Mouse (Mus musculus) ES-E14 (cell line): Measurements from ENCODE around the gene Cdk5rap3. TPM values are rescaled to one million over a fixed set of nuclear protein-coding genes. Genes with fewer than 3 reads are reported as not detected.

ENCODE experiments used
- DNase-seq: peaks from one replicate; pipeline ENCODE4 v3.0.0-alpha.2; 2013; ENCODE audit warnings: low read depth, low spot score
- H3K27ac ChIP-seq: 2 replicates; pipeline ENCODE4 v1.5.1; 2012; ENCODE audit warnings: low read depth, mild to moderate bottlenecking, low read length, moderate library complexity, mixed read lengths; ENCODE audit not compliant: poor library complexity, insufficient read depth, severe bottlenecking
- H3K36me3 ChIP-seq: 2 replicates; pipeline ENCODE4 v1.6.1; 2012; ENCODE audit warnings: mild to moderate bottlenecking, low read length, moderate library complexity, mixed read lengths; ENCODE audit not compliant: control insufficient read depth, poor library complexity, insufficient read depth, severe bottlenecking
- H3K4me1 ChIP-seq, 2 experiments: fragments of 150-350 bp in 1 of 2; sonication (generic) in 1 of 2; 2 replicates each; pipeline ENCODE4 v1.6.1; 2012; ENCODE audit warnings: low read length in 2 of 2, mild to moderate bottlenecking in 1 of 2, mixed read lengths in 1 of 2; ENCODE audit not compliant: control insufficient read depth in 2 of 2, insufficient read depth in 2 of 2, poor library complexity in 1 of 2
- H3K4me3 ChIP-seq, 2 experiments: fragments of 150-350 bp in 1 of 2; sonication (generic) in 1 of 2; 2 replicates each; pipeline ENCODE4 v1.5.1; 2012; ENCODE audit warnings: low read length in 2 of 2, low read depth in 1 of 2, mild to moderate bottlenecking in 1 of 2, mixed read lengths in 1 of 2; ENCODE audit not compliant: insufficient read depth in 1 of 2, poor library complexity in 1 of 2, severe bottlenecking in 1 of 2
- H3K9ac ChIP-seq: 2 replicates; pipeline ENCODE4 v1.6.1; 2012; ENCODE audit warnings: low read depth, mild to moderate bottlenecking, low read length, mixed read lengths; ENCODE audit not compliant: poor library complexity, insufficient read depth, severe bottlenecking
- H3K9me3 ChIP-seq: fragments of 150-350 bp; sonication (generic); 2 replicates; pipeline ENCODE4 v1.6.1; 2012; ENCODE audit warnings: low read depth, mild to moderate bottlenecking, low read length; ENCODE audit not compliant: control insufficient read depth, insufficient read depth
- CHD2 ChIP-seq: IDR thresholded peaks from 2 replicates; pipeline ENCODE4 v1.6.1; 2014; ENCODE audit warnings: mild to moderate bottlenecking, low read depth, low read length, inconsistent platforms
- HCFC1 ChIP-seq: IDR thresholded peaks from 2 replicates; pipeline ENCODE4 v1.6.1; 2012; ENCODE audit warnings: low read length, inconsistent platforms, borderline replicate concordance; ENCODE audit not compliant: insufficient read depth
- MAFK ChIP-seq: IDR thresholded peaks from 2 replicates; pipeline ENCODE4 v1.6.1; 2014; ENCODE audit warnings: mild to moderate bottlenecking, low read depth, low read length, inconsistent platforms; ENCODE audit not compliant: insufficient read depth
- ZC3H11A ChIP-seq: IDR thresholded peaks from 2 replicates; pipeline ENCODE4 v1.6.1; 2012; ENCODE audit warnings: low read depth, mild to moderate bottlenecking, inconsistent platforms, low read length, borderline replicate concordance
- ZNF384 ChIP-seq: IDR thresholded peaks from 2 replicates; pipeline ENCODE4 v1.6.1; 2012; ENCODE audit warnings: low read depth, low read length, inconsistent platforms
- in situ Hi-C, 2 experiments: fragments of 600-800 bp; cut with MboI; formaldehyde crosslinking; loops; one replicate each; pipeline ENCODE4 v1.15.1; 2025; ENCODE audit warnings: low sequenced_read_pairs in 2 of 2, inconsistent platforms in 1 of 2; ENCODE audit not compliant: unreplicated experiment in 2 of 2
- total RNA-seq: library from RNA; depleted of rRNA; stranded (reverse); fragments of 300-350 nt; gene quantifications from 2 replicates; pipeline ENCODE4 v1.2.3, GENCODE M21; 2012

Cdk5rap3 gene
- total RNA-seq, 1 experiment, result 87.5 TPM

DNA sequence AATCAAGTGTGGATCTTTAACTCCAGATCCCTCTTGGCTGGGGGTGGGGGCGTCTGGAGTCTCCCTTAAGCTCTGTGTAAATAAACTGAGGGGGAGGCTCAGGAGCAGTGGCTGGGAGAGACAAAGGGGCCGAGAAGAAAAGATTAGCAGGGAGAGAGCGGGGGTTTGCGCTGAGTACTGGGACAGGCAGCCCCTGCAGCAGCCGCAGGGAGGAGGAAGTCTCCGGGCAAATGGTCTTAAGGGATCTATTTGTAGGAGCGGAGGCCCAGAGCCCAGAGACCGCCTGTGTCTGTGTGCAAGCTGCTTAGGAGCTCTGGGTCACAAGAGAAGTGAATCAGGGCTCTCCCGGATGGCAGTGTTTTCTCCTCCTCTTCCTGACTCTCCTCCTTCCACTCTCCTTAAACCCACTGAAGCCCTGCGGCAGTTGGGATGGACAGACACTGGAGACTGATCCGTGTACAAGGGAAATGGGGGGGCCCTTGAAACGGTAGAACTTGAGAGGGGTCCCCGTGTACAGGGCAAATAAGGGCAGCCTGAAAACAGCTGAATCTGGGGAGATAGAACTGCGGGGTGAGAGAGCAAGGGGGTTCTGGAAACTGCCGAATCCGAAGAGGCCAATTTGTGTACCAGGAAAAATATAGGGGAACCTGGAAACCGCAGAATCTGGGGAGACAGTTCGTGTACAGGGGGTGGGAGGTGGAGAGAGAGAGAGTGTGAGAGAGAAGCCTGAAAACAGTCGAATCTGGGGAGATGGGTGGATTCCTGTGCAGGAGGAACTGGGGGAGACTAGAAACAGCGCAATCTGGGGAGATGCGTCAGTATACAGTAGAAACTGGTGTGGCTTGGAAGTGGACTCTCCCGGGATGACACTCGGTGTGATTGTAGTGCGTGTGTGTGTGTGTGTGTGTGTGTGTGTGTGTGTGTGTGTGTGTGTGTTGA, 43.6 kb downstream of the Cdk5rap3 start:
- H3K27ac ChIP-seq, result no peak overlapping the region
- H3K9me3 ChIP-seq, result no peaks in the 10 kb centered on the region
- H3K9ac ChIP-seq, result peak overlapping the region; percentile 40; the same call in 1 of the 2 replicates
- TF ChIP-seq MAFK (no peak), ZNF384 (no peak), ZC3H11A (no peak), CHD2 (no peak), HCFC1 (no peak)
- no peak for DNase-seq
- peak overlapping the region; percentile 43 to 56 for H3K4me3 ChIP-seq
- H3K36me3 ChIP-seq, result no peaks in the 10 kb centered on the region
- in situ Hi-C loops, result loop anchor here (5.0 to 25.0 kb wide), 3 partner anchors 40 to 585 kb away; partner anchors contain the start of genes Hoxb6 (in 1 of the 2), Hoxb7 (in 1 of the 2) and Hoxb8 (in 1 of the 2)
- H3K4me1 ChIP-seq, result peaks cover 1 to 14% of the 10 kb centered on the region in 2 experiments; a peak in 1 of 4 replicates

DNA sequence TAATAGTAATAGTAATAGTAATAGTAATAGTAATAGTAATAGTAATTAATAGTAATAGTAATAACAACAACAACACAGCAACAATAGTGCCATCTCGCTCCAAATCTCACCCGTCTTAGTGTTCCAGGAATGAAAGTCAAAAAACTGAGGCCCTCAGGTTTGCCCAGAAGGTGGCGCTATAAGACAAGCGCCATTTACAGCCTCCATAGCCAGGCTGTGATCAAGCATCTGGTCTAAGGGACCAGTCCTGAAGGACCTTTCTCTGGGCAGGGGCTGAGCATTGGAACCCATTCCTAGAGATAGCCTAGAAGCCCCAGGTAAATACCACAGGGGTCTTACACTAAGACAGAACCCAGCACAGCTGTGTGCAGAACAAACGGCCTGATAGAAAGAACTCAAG, 49.1 kb downstream of the Cdk5rap3 start:
- peak; percentile 75 for DNase-seq
- Histone ChIP-seq H3K27ac (no peak overlapping the region), H3K4me3 (peak overlapping the region in 1 of 2 experiments; percentile 39; a peak in 1 of 4 replicates), H3K36me3 (no peaks in the 10 kb centered on the region), H3K9me3 (no peaks in the 10 kb centered on the region), H3K4me1 (peaks cover 0 to 4% of the 10 kb centered on the region in 2 experiments; a peak in 1 of 4 replicates), H3K9ac (no peak overlapping the region)
- in situ Hi-C loops, result loop anchor here (5.0 to 25.0 kb wide), 3 partner anchors 45 to 580 kb away; partner anchors contain the start of genes Hoxb6 (in 1 of the 2), Hoxb7 (in 1 of the 2) and Hoxb8 (in 1 of the 2)
- TF ChIP-seq HCFC1 (no peak), ZC3H11A (peak; percentile 95)

DNA sequence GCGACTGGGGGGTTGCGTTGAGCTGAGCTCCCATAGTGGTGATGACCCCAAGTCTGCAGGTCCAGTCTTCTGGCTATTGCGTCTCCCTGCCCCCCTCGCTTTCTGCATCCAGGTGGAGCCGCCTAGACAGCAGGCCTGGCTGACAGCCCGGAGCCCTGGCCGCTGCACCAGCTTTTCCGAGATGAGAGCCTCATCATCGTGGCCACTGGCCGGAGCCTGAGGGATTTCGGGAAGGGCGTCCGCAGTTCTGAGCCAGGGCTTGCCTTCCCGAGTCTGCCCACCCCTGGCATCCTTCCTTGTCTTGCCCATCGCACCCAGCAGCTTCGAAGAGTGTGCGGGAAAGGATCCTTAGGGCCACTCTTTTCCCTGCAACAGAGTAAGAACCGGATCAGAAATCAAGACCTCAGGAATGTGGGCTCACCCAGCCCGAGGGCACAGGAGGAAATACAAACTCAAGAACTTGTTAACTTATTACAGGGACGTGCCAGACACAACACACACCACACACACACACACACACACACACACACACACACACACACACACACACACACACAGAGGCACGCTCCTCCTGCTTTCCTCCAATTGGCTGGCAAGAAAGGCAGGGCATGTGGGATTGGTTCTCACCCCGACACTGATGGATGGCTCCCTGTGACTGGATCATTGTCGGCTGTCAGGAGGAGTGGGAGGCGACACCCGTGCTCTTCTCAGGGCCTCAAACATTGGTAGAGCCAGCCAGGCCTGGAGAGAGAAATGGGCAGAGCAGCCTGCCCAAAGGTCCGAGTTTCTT, 52.9 kb downstream of the Cdk5rap3 start:
- Histone ChIP-seq H3K4me3 (no peak overlapping the region), H3K36me3 (no peaks in the 10 kb centered on the region), H3K4me1 (peaks cover 0 to 4% of the 10 kb centered on the region in 2 experiments; a peak in 1 of 4 replicates), H3K9me3 (no peaks in the 10 kb centered on the region), H3K27ac (no peak overlapping the region), H3K9ac (no peak overlapping the region)
- DNase-seq, result peak; percentile 44
- TF ChIP-seq CHD2 (no peak), ZC3H11A (no peak), ZNF384 (no peak), HCFC1 (no peak), MAFK (no peak)
- in situ Hi-C loops, result loop anchor here (25.0 kb wide), 2 partner anchors 301 to 576 kb away; partner anchors contain the start of genes Hoxb6 (in 1 of the 2), Hoxb7 (in 1 of the 2) and Hoxb8 (in 1 of the 2)

DNA sequence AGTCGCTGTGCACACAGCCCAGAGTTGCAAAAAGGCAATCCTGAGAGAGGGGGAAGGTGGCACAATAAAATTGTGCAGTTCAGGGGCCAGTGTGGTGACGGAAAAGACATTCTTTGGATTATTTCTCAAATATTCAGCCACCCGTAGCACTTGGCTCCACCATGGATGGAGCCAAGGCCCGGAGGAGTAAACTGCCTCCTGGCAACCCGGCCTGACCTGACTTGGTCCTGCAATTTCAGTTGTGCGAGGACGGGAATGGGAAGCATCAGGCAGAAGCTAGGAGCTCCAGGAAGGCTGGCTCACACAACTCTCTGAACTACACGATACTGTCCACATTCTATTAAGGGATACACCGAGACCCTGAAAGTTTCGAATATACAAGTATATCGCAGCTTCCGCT, 53.8 kb downstream of the Cdk5rap3 start:
- H3K9ac ChIP-seq, result no peak overlapping the region

More for the DNA sequence above, 53.8 kb downstream of the Cdk5rap3 start:
- Histone ChIP-seq H3K27ac (no peak overlapping the region), H3K9me3 (no peaks in the 10 kb centered on the region), H3K4me1 (peaks cover 0 to 6% of the 10 kb centered on the region in 2 experiments; a peak in 1 of 4 replicates), H3K36me3 (no peaks in the 10 kb centered on the region), H3K4me3 (no peak overlapping the region)
- TF ChIP-seq CHD2 (no peak), ZC3H11A (no peak)
- DNase-seq, result no peak
- in situ Hi-C loops, result loop anchor here (25.0 kb wide), 2 partner anchors 300 to 575 kb away; partner anchors contain the start of genes Hoxb6 (in 1 of the 2), Hoxb7 (in 1 of the 2) and Hoxb8 (in 1 of the 2)
